Mouse (Mus musculus): ENCODE measurements around the gene Tsen54. TPM values are rescaled to one million over a fixed set of nuclear protein-coding genes. Genes with fewer than 3 reads are reported as not detected.

Tsen54 gene
- polyA plus RNA-seq, 1 experiment from 2014 or later, result 24.2 TPM

GRCm38 (mm10) chr11:115807306-115807705 lies 7.2 kb upstream of the Tsen54 start:
- Histone ChIP-seq H3K9me3 (no peaks in the 10 kb centered on the region), H3K27me3 (no peaks in the 10 kb centered on the region), H3K36me3 (peaks cover 11% of the 10 kb centered on the region), H3K4me3 (no peak overlapping the region), H3K9ac (replicated peaks) (no peak overlapping the region), H3K27ac (replicated peaks) (peak overlapping the region; percentile 68), H3K4me1 (peaks cover 58% of the 10 kb centered on the region), H3K4me2 (replicated peaks) (no peak overlapping the region)
- peak; percentile 57 for ATAC-seq (replicated peaks)
- WGBS, result 24% methylated on average over 6 of the region's 6 CpGs

GRCm38 (mm10) chr11:115807971-115808370 lies 6.6 kb upstream of the Tsen54 start:
- 39% methylated on average over 11 of the region's 11 CpGs for WGBS
- ATAC-seq (replicated peaks), result no peak
- Histone ChIP-seq H3K27me3 (no peaks in the 10 kb centered on the region), H3K4me2 (replicated peaks) (0 out of 2 replicates have a peak overlapping the region, but pooled peaks have one; percentile 7), H3K9me3 (no peaks in the 10 kb centered on the region), H3K4me1 (peaks cover 64% of the 10 kb centered on the region), H3K36me3 (peaks cover 8% of the 10 kb centered on the region), H3K4me3 (no peak overlapping the region), H3K9ac (replicated peaks) (no peak overlapping the region), H3K27ac (replicated peaks) (peak overlapping the region; percentile 68)

GRCm38 (mm10) chr11:115808696-115809310 lies 5.7 kb upstream of the Tsen54 start:
- H3K9me3 ChIP-seq, result no peaks in the 10 kb centered on the region
- H3K27me3 ChIP-seq, result no peaks in the 10 kb centered on the region
- peak overlapping the region; percentile 68 for H3K27ac ChIP-seq (replicated peaks)
- H3K36me3 ChIP-seq, result peaks cover 8% of the 10 kb centered on the region
- 0 out of 2 replicates have a peak, but pooled peaks have one; percentile 3 for ATAC-seq (replicated peaks)
- peak overlapping the region; percentile 16 for H3K4me2 ChIP-seq (replicated peaks)
- H3K4me3 ChIP-seq, result no peak overlapping the region
- WGBS, result 26% methylated on average over 10 of the region's 10 CpGs
- peak overlapping the region; percentile 18 for H3K9ac ChIP-seq (replicated peaks)
- peaks cover 67% of the 10 kb centered on the region for H3K4me1 ChIP-seq

GRCm38 (mm10) chr11:115809311-115809781 lies 5.2 kb upstream of the Tsen54 start:
- Histone ChIP-seq H3K9ac (replicated peaks) (0 out of 2 replicates have a peak overlapping the region, but pooled peaks have one; percentile 18), H3K4me1 (peaks cover 73% of the 10 kb centered on the region)
- 58% methylated on average over 8 of the region's 8 CpGs for WGBS

GRCm38 (mm10) chr11:115810377-115810776 lies 4.1 kb upstream of the Tsen54 start:
- 60% methylated on average over 14 of the region's 14 CpGs for WGBS
- Histone ChIP-seq H3K36me3 (no peaks in the 10 kb centered on the region; the same call in 1 of the 2 replicates), H3K9ac (replicated peaks) (no peak overlapping the region), H3K4me2 (replicated peaks) (peak overlapping the region; percentile 19), H3K4me1 (peaks cover 79% of the 10 kb centered on the region), H3K27ac (replicated peaks) (peak overlapping the region; percentile 68; the same call in 1 of the 2 replicates), H3K27me3 (no peaks in the 10 kb centered on the region), H3K4me3 (no peak overlapping the region), H3K9me3 (no peaks in the 10 kb centered on the region)
- no peak for ATAC-seq (replicated peaks)

More at GRCm38 (mm10) chr11:115809311-115809781, 5.2 kb upstream of the Tsen54 start:
- H3K36me3 ChIP-seq, result peaks cover 6% of the 10 kb centered on the region
- H3K9me3 ChIP-seq, result no peaks in the 10 kb centered on the region
- no peak for ATAC-seq (replicated peaks)
- no peak overlapping the region for H3K4me3 ChIP-seq
- H3K27me3 ChIP-seq, result no peaks in the 10 kb centered on the region
- H3K27ac ChIP-seq (replicated peaks), result peak overlapping the region; percentile 68
- H3K4me2 ChIP-seq (replicated peaks), result peak overlapping the region; percentile 16

- peak overlapping the region; percentile 90 for H3K4me2 ChIP-seq (replicated peaks)
- no peak for ATAC-seq (replicated peaks)
- H3K4me1 ChIP-seq, result peaks cover 87% of the 10 kb centered on the region
- no peaks in the 10 kb centered on the region; the same call in 1 of the 2 replicates for H3K36me3 ChIP-seq
- 77% methylated on average over 20 of the region's 20 CpGs for WGBS
- H3K9ac ChIP-seq (replicated peaks), result peak overlapping the region; percentile 94
- H3K9me3 ChIP-seq, result no peaks in the 10 kb centered on the region
- 0 out of 2 replicates have a peak overlapping the region, but pooled peaks have one; percentile 9 for H3K27ac ChIP-seq (replicated peaks)
- H3K27me3 ChIP-seq, result no peaks in the 10 kb centered on the region
- peak overlapping the region; percentile 96 for H3K4me3 ChIP-seq
These were observed 3.0 kb upstream of the Tsen54 start for GRCm38 (mm10) chr11:115811381-115812093.

- Histone ChIP-seq H3K9ac (replicated peaks) (peak overlapping the region; percentile 94), H3K27ac (replicated peaks) (0 out of 2 replicates have a peak overlapping the region, but pooled peaks have one; percentile 9), H3K4me1 (peaks cover 81% of the 10 kb centered on the region)
These were observed 2.4 kb upstream of the Tsen54 start for GRCm38 (mm10) chr11:115812095-115812494.

GRCm38 (mm10) chr11:115812533-115813420 lies 1.7 kb upstream of the Tsen54 start:
- H3K4me2 ChIP-seq (replicated peaks), result peak overlapping the region; percentile 90
- H3K4me3 ChIP-seq, result peak overlapping the region; percentile 96
- H3K27ac ChIP-seq (replicated peaks), result peak overlapping the region; percentile 74
- peaks cover 74% of the 10 kb centered on the region for H3K4me1 ChIP-seq
- H3K27me3 ChIP-seq, result no peaks in the 10 kb centered on the region
- ATAC-seq (replicated peaks), result peak; percentile 9; the same call in 1 of the 2 replicates
- peak overlapping the region; percentile 94 for H3K9ac ChIP-seq (replicated peaks)
- no peaks in the 10 kb centered on the region for H3K9me3 ChIP-seq
- WGBS, result 2% methylated on average over 28 of the region's 28 CpGs
- H3K36me3 ChIP-seq, result no peaks in the 10 kb centered on the region; the same call in 1 of the 2 replicates

More at GRCm38 (mm10) chr11:115812095-115812494, 2.4 kb upstream of the Tsen54 start:
- H3K4me3 ChIP-seq, result peak overlapping the region; percentile 96
- no peaks in the 10 kb centered on the region for H3K9me3 ChIP-seq
- WGBS, result 31% methylated on average over 7 of the region's 7 CpGs
- H3K27me3 ChIP-seq, result no peaks in the 10 kb centered on the region
- peak overlapping the region; percentile 90 for H3K4me2 ChIP-seq (replicated peaks)
- H3K36me3 ChIP-seq, result no peaks in the 10 kb centered on the region; the same call in 1 of the 2 replicates
- no peak for ATAC-seq (replicated peaks)

GRCm38 (mm10) chr11:115813507-115814296 lies 822 bp upstream of the Tsen54 start, which contains the start of gene Caskin2:
Caskin2 (minus strand) TSS chr11:115813639.
- no peaks in the 10 kb centered on the region for H3K27me3 ChIP-seq
- peak within 1 kb of the TSS; percentile 90 for H3K4me2 ChIP-seq (replicated peaks)
- H3K4me1 ChIP-seq, result peaks cover 65% of the 10 kb centered on the region
- under 1% methylated on average over 42 of the region's 44 CpGs for WGBS
- no peaks in the 10 kb centered on the region for H3K9me3 ChIP-seq
- H3K27ac ChIP-seq (replicated peaks), result peak within 1 kb of the TSS; percentile 74
- peak within 1 kb of the TSS; percentile 94 for H3K9ac ChIP-seq (replicated peaks)
- H3K4me3 ChIP-seq, result peak within 1 kb of the TSS; percentile 96
- peaks cover 3% of the 10 kb centered on the region; the same call in 1 of the 2 replicates for H3K36me3 ChIP-seq
- ATAC-seq (replicated peaks), result peak; percentile 86

- no peak for ATAC-seq (replicated peaks)
- H3K4me1 ChIP-seq, result peaks cover 29% of the 10 kb centered on the region
- no peak overlapping the region for H3K4me2 ChIP-seq (replicated peaks)
- 90% methylated on average over 5 of the region's 5 CpGs for WGBS
- H3K27me3 ChIP-seq, result no peaks in the 10 kb centered on the region
- H3K36me3 ChIP-seq, result peaks cover 31% of the 10 kb centered on the region
- no peak overlapping the region for H3K27ac ChIP-seq (replicated peaks)
- H3K4me3 ChIP-seq, result no peak overlapping the region
- no peak overlapping the region for H3K9ac ChIP-seq (replicated peaks)
- no peaks in the 10 kb centered on the region for H3K9me3 ChIP-seq
These were observed 2.8 kb downstream of the Tsen54 start for GRCm38 (mm10) chr11:115817331-115817730.

Measured in forebrain, embryonic 15.5 days (tissue).